Mouse (Mus musculus) kidney, adult 8-10 months (tissue): ENCODE results near the gene Simc1.

Source experiments
- DNase-seq, 2 experiments: peaks; one replicate each; pipeline ENCODE4 v3.0.0; 2022

The Simc1 gene

DNA sequence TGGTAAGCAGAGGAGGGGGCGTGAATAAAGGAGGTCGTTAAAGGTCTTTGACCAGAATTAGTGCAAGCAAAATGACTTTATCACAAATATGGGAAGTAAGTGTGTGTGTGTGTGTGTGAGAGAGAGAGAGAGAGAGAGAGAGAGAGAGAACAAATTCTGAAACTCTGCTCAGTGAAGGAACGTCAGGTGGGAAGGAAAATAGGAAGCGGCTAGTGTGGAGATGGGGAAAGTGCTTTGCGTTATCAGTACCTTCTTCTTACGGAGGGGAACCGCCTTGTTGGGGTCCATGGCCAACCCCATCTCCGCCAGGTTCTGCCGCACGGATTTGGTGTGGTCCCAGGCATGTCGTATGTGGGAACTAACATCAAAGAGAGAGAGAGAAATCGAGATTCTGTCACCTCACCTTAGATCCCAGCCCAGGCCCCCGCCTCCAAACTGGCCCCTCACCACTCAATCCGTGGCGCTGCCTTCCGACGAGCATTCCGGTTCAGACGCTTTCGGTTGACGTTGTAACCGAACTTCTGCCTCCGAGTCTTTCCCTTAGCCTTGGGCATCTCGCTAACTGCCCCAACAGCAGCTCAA lies 85.9 kb downstream of the Simc1 start:
- no peak for DNase-seq

DNA sequence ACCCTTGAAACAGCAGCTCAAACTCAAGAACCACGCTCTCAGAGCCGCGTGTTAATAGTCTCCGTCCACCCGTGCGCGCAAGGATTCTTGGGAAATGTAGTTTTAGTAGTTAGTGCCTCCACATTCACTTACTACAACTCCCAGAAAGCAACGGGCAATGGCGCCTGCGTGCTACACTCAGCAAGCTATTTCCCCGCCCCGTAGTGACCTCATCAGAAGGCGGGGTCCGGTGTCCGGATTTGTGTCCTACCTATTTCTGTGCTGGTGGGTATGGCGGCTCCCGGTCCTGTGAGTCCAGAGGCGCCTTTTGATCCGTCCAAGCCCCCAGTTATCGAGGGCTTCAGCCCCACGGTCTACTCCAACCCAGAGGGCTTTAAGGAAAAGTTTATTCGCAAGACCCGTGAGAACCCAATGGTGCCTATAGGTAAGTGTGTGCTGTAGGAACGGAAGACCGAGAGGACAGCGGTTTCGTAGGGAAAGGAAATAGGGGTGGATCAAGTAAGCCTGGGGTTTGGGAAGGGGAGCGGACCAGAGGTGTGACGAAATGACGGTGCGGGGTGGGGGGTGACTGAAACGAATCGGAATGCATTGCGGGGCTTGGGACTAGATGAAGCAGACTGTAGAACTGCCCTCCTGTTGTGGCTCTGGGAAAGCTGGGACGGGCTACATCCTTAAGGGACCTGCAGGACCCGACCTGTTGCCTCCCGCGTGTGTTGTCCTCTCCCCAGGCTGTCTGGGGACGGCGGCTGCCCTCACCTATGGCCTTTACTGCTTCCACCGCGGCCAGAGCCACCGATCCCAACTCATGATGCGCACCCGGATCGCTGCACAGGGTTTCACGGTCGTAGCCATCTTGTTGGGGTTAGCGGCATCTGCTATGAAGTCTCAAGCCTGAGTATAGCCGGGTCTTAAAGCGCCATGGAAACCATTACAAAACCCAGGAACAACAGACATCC lies 86.7 kb downstream of the Simc1 start, which contains the start of the genes Nop16 and Higd2a:
Gene Nop16, minus strand, starts transcription at position 95 of the 956 bp plus-strand sequence.
Gene Higd2a, plus strand, starts transcription at position 212 of the 956 bp plus-strand sequence.
- DNase-seq = peak; percentile 99

DNA sequence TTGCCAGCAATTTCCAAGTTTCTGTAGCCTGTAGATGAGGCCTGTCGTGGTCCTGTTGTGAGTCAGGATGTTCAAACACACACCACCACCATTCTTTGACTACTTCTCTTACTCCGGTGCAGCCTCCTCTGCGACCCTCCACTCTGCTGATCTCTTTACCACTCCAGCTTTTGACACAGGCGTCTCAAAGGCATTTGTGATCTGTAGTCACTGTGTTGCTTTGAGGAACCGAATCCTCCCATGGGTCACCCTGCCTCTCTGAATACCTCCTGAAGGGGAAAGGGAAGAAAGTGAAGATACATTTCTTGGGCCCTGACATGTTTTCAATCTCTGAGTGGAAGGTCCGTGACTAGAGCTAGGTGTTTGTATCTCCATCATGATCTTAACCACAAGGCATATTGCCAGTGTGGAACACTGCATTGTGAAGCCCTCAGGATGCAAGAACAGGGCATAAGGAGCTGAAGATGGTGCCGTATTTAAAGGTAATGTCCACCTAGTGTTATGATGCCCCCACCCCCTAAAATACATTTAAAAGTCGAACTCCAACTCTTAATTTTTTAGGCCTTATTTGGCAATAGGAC lies 88.3 kb downstream of the Simc1 start:
- DNase-seq = no peak

DNA sequence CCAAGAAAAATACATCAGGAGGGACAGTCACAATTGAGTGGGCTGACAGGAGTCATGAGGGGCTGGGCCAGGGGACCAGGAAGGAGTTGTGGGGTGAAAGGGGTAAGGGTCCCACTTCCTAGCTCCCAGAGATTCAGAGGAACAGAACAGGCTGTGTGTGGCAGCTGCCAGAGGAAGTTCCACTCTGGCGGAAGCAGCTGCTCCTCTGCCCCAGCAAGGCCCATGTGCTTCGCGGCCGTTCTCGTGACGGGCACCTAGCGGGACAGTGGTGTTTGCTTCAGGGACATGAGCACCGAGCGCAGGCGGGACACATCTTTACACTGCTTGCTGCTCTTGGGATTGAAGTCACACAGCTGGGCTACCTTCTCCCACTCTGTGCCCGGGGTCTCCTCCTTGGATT lies 90.0 kb downstream of the Simc1 start:
- DNase-seq = no peak

DNA sequence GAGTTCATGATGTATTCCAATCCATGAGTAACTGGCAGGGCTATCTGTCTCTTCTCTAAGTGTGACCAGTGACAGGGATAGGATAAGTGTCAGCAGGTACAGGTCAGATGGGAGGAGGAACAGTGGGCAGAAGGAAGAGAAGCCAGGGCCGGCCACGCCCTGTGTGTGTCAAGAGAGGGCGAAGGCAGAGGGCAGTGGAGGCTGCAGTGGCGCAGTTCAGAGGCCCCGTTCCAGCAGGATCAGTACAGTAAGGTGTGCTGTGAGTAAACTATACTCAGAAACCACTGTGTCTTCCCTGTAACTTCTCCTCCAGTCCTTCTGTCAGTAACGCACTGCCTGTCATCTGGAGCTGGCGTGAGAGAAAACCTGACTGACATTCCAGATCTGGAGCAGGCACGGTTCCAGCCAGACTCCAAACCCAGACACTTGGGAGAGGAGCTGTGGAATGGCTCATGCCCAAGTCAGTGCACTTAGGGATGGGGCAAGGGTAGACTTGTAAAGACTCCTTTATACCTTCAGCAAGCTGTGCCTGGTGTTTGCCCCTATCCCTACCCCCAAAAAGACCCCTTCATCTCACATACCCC lies 92.6 kb downstream of the Simc1 start:
- DNase-seq = no peak

DNA sequence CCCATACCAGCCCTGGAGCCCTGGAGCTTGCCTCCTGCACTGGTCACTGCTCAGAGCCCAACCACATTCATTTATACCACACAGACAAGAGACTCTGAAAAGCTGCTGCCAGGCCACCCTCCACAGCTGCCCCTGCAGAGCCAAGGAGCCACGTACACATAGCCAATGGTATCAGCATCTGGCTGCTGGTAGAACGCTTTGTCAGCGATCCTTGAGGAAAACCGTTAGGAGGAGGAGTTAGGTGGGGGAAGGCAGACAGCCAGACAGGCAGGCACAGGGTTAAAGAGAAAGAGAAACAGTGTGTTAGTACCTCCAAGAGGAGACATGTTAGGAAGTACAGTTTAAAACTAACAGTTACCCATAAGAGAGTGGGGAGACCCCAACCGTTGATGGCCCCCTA lies 93.3 kb downstream of the Simc1 start:
- peak in 1 of 2 experiments; percentile 51 for DNase-seq

DNA sequence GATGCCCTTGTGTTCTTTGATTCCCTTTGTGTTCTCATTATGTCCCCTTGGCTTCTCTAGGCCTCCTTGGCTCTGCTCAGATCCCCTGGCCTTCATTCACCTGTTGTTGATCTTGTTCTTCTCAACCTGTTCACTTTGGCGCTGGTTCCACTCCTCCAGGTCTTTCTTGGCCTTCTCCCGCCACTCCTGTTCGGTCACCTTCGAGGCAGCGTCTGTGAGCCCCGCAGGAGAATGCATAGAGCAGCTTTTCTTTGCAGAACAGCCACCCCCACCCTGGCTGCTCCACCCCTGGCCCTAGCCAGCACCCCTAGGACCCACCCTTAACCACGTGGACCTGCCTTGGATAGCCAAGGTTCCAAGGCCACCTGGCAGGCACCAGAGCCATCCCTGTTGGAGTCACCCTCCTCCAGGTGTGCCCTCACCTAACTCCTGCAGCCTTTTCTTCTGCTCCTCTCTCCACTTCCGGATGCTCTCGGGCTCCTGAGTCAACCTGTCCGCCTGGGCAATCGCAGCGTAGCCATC lies 95.1 kb downstream of the Simc1 start:
- DNase-seq = no peak
